Mouse (Mus musculus): ENCODE data around the gene Mars.

- TF ChIP-seq CTCF (IDR thresholded peaks at IDR 0.05; ENCODE audit: control insufficient read depth, insufficient read depth, low read length) (no peak), POLR2A (IDR thresholded peaks at IDR 0.05; ENCODE audit: borderline replicate concordance, control insufficient read depth, low read depth, low read length) (no peak)
Observed at GRCm38 (mm10) chr10:127258489-127258888, 53.1 kb downstream of the Mars start.
